Mouse (Mus musculus) limb, embryonic 13.5 days (tissue): ENCODE measurements around the gene Cstf2t. TPM values are rescaled to one million over a fixed set of nuclear protein-coding genes. Genes with fewer than 3 reads are reported as not detected.
A peak's percentile ranks its signal among the peaks of the same experiment; 100 is the strongest.

Source experiments
- ATAC-seq: fragments of 200-750 bp; cut with Nextera tagmentation; 2 replicates; pipeline ENCODE4 v1.8.0; 2017; ENCODE audit warnings: low read depth, moderate number of reproducible peaks, moderate TSS enrichment; ENCODE audit not compliant: low FRiP score
- H3K27ac ChIP-seq: fragments of 300-500 bp; sonication (generic); 2 replicates; pipeline ENCODE4 v1.5.1; 2015; ENCODE audit warnings: inconsistent platforms, mild to moderate bottlenecking, moderate library complexity
- H3K27me3 ChIP-seq: fragments of 300-500 bp; sonication (generic); 2 replicates; pipeline ENCODE4 v1.6.1; 2015; ENCODE audit warnings: mild to moderate bottlenecking, inconsistent platforms
- H3K36me3 ChIP-seq: fragments of 300-500 bp; sonication (generic); 2 replicates; pipeline ENCODE4 v1.6.1; 2015; ENCODE audit warnings: inconsistent platforms, mild to moderate bottlenecking, moderate library complexity
- H3K4me1 ChIP-seq: fragments of 300-500 bp; sonication (generic); 2 replicates; pipeline ENCODE4 v1.6.1; 2015; ENCODE audit warnings: inconsistent platforms
- H3K4me2 ChIP-seq: fragments of 300-500 bp; sonication (generic); replicated peaks from 2 replicates; pipeline ENCODE4 v1.6.1; 2015; ENCODE audit warnings: inconsistent platforms, mild to moderate bottlenecking, moderate library complexity
- H3K4me3 ChIP-seq: fragments of 300-500 bp; sonication (generic); 2 replicates; pipeline ENCODE4 v1.5.1; 2015; ENCODE audit warnings: moderate library complexity, mild to moderate bottlenecking, inconsistent platforms
- H3K9ac ChIP-seq: fragments of 300-500 bp; sonication (generic); 2 replicates; pipeline ENCODE4 v1.6.1; 2015; ENCODE audit warnings: mild to moderate bottlenecking, inconsistent platforms
- H3K9me3 ChIP-seq: fragments of 300-500 bp; sonication (generic); 2 replicates; pipeline ENCODE4 v1.6.1; 2016; ENCODE audit warnings: inconsistent platforms
- WGBS: fragments of 180-500 bp; shearing (Covaris S2); methylation state at CpG from one replicate; pipeline ENCODE4 v1.1.7; 2015; 5-methylcytosine and 5-hydroxymethylcytosine counted together
- polyA plus RNA-seq: library from polyadenylated mRNA; unstranded; fragments of >200 nt; fragmentation: Nextera tagmentation; extraction: Ambion mirVana; gene quantifications from 2 replicates; pipeline ENCODE4 v1.2.1, GENCODE M21; 2015

Gene Cstf2t
- 57.9 and 60.0 TPM in 2 replicates for polyA plus RNA-seq

DNA sequence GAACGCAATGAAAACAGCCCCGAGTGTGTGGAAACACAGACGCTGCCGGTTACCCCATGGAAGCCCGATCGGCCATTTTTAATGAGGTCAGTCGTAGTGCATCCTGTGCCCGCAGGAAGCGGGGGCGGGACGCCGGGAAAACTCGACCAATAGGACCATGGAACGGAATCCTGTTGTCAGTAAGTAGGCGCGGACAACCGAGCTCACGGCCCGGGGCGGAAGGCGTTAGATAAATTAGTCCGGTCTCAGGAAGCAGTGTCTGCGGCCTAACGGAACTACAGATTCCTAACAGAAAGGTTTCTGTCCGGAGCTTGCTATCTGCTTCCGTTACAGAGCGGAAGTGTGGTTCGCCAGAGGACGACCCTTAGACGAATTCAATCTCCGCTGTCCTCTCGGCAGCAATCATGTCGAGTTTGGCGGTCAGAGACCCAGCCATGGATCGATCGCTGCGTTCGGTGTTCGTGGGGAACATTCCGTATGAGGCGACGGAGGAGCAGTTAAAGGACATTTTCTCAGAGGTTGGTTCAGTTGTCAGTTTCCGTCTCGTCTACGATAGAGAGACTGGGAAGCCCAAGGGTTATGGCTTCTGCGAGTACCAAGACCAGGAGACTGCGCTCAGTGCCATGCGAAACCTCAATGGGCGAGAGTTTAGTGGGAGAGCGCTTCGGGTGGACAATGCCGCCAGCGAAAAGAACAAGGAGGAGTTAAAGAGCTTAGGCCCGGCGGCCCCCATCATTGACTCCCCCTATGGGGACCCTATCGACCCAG is at the start of gene Cstf2t:
Gene Cstf2t (plus strand): TSS at position 176 of the 768 bp plus-strand sequence.
- peak within 1 kb of the TSS; percentile 70; the same call in 1 of the 2 replicates for H3K27ac ChIP-seq
- H3K4me3 ChIP-seq: peak within 1 kb of the TSS; percentile 74
- ATAC-seq: peak; percentile 100
- peak within 1 kb of the TSS; percentile 86 for H3K4me2 ChIP-seq
- 2% methylated on average over 56 of the region's 56 CpGs for WGBS
- H3K36me3 ChIP-seq: peaks cover 39% of the 10 kb centered on the region
- H3K4me1 ChIP-seq: peaks cover 14% of the 10 kb centered on the region
- H3K9ac ChIP-seq: peak within 1 kb of the TSS; percentile 80
- peaks cover 18% of the 10 kb centered on the region for H3K9me3 ChIP-seq
- no peaks in the 10 kb centered on the region for H3K27me3 ChIP-seq

DNA sequence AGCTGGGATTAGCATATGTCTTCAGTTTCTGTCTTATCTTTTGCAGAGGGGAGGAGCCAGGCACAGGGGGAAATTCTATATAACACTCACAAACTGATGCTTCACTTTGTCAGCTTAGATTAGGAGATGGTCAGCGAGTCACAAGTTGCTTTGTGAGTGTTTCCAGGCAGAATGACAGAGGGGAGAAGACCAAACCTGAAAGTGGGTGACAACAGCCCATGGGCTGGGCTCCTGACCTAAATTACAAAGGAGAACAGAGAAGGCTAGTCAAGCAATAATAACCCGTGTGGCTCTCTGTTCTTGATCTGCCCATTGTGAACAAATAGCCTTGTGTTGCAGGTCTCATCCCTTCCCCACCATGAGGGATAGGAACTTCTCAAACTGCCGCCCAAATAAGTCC is 43.7 kb upstream of the Cstf2t start:
- no peak overlapping the region for H3K4me3 ChIP-seq
- no peaks in the 10 kb centered on the region for H3K9me3 ChIP-seq
- H3K27me3 ChIP-seq: no peaks in the 10 kb centered on the region
- no peak overlapping the region for H3K4me2 ChIP-seq
- no peak overlapping the region for H3K9ac ChIP-seq
- WGBS: 83% methylated on average over 3 of the region's 3 CpGs
- H3K36me3 ChIP-seq: no peaks in the 10 kb centered on the region
- no peak for ATAC-seq
- no peak overlapping the region for H3K27ac ChIP-seq
- H3K4me1 ChIP-seq: no peaks in the 10 kb centered on the region; the same call in 1 of the 2 replicates

DNA sequence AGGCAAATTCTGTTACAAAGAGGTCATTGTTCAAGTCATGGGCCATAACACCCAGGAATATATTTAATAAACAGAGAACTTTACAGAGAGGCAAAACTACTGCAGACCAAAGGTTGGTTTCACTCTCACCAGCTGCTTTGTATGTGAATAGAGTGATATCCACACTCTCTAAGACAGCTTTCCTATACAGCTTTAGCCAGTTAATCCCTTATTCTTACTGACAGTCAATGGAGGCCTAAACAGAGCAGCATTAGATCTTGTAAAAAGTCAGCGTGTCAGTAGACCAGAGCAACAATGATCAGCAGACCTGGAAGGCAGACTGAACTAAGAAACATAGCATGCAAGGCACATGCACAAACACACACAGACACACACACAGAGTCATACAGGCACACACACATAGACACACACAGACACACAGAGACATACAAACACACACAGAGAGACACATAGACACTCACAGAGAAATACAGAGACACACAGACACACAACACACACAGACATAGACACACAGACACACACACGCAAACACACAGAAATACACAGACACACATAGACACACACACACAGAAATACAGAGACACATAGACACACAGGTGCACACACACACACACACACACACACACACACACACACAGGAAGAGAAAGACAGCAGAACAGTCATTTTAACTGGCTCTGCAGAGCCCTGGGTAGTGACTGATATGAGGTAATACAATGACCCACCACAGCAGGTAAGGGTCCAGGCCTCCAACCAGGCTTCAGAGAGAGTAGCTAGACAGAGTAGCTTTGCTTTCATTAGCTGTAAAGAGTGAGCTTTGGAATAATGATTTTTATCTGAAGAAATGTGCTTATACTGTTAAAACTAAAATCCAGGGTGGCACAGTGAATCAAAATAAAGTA is 41.4 kb upstream of the Cstf2t start:
- H3K27me3 ChIP-seq: no peaks in the 10 kb centered on the region
- ATAC-seq: no peak

DNA sequence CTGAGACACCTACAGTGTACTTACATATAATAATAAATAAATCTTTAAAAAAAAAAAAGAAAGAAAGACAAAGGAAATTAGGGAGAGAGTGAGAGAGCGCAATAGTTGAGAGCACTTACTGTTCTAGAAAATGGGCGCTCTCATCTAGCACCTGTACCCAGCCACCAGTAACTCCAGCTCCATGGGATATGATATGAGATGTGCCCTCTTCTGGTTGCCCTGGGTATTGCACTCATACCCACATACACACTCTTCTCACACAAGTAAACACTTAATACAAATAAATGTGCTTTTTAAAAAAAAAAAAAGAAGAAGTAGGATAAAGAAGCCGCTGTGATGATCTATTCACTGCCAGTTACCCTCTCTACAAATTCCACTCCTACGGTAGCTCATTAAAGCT is 36.0 kb upstream of the Cstf2t start:
- 96% methylated on average over 4 of the region's 4 CpGs for WGBS
- H3K27ac ChIP-seq: no peak overlapping the region
- no peak overlapping the region for H3K9ac ChIP-seq
- no peak for ATAC-seq
- no peaks in the 10 kb centered on the region for H3K27me3 ChIP-seq
- no peak overlapping the region for H3K4me3 ChIP-seq
- H3K9me3 ChIP-seq: no peaks in the 10 kb centered on the region
- H3K36me3 ChIP-seq: no peaks in the 10 kb centered on the region
- H3K4me1 ChIP-seq: no peaks in the 10 kb centered on the region; the same call in 1 of the 2 replicates
- no peak overlapping the region for H3K4me2 ChIP-seq

More for the DNA sequence above, 41.4 kb upstream of the Cstf2t start:
- no peak overlapping the region for H3K4me2 ChIP-seq
- H3K9me3 ChIP-seq: no peaks in the 10 kb centered on the region
- H3K36me3 ChIP-seq: no peaks in the 10 kb centered on the region
- no peak overlapping the region for H3K27ac ChIP-seq
- no peak overlapping the region for H3K4me3 ChIP-seq
- 88% methylated on average over 2 of the region's 2 CpGs for WGBS
- H3K9ac ChIP-seq: no peak overlapping the region
- no peaks in the 10 kb centered on the region; the same call in 1 of the 2 replicates for H3K4me1 ChIP-seq

DNA sequence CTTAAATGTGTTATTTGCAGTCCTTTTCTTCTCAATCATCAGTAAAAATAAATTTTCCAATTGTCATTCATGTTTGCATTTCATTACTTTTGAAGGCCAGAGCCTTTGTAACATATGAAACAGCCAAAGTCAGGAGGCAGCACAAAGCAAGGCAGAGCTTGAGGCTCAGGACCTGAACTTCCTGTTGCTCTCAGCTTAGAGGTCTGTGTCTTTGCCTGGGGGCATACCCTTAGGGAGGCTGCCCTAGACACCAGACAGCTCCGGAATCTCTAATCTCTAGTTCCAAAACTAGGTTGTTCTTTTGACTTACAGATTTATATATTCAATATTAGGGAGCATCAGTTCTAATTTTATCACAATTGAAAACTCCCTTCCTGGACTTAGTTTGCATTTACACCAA is 17.9 kb upstream of the Cstf2t start:
- no peak overlapping the region for H3K4me3 ChIP-seq
- H3K4me2 ChIP-seq: no peak overlapping the region
- 76% methylated on average over 1 of the region's 1 CpGs for WGBS
- H3K27me3 ChIP-seq: no peaks in the 10 kb centered on the region
- no peak for ATAC-seq
- no peak overlapping the region for H3K27ac ChIP-seq
- H3K9ac ChIP-seq: no peak overlapping the region
- H3K36me3 ChIP-seq: no peaks in the 10 kb centered on the region
- no peaks in the 10 kb centered on the region for H3K9me3 ChIP-seq
- no peaks in the 10 kb centered on the region for H3K4me1 ChIP-seq

DNA sequence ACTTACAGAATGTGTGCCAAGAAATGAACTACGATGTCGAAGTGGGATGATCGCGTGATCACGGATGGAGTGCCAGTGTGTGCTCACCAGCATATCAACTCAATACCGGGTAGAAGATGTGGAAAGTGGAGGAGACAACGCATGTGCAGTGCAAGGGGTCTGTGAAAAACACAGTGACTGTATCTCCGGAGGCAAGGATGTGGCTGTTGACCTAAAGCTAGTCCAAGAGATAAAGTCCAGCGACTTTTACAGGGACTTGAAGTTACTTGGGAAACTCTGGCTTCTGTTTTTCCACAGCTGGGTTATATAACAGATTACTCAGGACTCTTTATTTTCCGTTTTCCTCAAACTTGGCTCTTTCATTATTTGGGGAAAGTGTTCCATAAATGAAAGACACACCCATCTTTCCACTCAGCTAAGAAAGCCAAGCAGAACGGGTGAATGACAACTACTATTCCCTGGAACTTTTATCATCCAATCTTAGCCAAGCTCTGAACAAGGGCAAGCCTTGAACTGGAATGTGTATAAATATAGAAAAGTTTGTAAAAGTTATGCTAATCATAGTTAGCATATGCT is 17.3 kb upstream of the Cstf2t start:
- Histone ChIP-seq H3K27ac (no peak overlapping the region), H3K4me3 (no peak overlapping the region), H3K27me3 (no peaks in the 10 kb centered on the region), H3K4me2 (no peak overlapping the region), H3K4me1 (no peaks in the 10 kb centered on the region), H3K9ac (no peak overlapping the region), H3K9me3 (no peaks in the 10 kb centered on the region), H3K36me3 (no peaks in the 10 kb centered on the region)
- 81% methylated on average over 11 of the region's 11 CpGs for WGBS
- no peak for ATAC-seq

DNA sequence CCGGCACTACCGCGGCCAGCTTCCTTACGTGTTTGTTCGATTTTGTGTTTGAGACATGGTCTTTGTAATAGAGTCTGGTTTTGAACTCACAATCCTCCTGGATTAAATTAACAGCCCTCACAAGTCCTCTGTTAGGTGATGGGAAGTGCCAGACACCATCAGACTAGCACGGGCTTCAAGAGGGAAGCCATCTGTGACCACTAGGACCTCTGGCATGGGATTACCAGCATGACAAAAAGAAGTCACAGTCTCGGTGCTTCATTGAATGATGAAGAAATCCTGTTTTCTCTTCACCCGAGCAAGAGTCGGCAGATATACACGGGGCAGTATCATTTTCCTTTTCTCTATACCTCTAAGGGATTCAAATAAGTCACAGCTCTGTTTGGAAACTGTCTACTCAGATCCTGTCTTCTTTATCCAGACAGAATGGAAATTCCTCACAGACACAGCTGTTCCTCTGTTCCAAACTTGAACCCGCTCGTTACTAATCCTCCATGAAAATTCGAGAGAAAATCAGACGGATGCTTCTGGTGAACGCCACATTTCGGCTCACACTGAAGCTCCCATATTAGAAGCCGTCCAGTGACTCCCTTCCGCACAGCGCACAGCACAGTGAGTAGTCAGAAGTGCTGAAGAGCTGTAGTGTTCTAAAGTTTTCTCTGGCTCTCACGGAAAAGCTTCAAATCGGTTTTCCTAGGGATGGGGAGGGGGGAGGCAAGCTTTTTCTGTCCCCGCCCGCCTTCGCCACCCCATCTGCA is 8.5 kb upstream of the Cstf2t start:
- Histone ChIP-seq H3K4me1 (peaks cover 8% of the 10 kb centered on the region; the same call in 1 of the 2 replicates), H3K27me3 (no peaks in the 10 kb centered on the region), H3K27ac (no peak overlapping the region), H3K36me3 (no peaks in the 10 kb centered on the region), H3K9ac (no peak overlapping the region), H3K4me3 (0 out of 2 replicates have a peak overlapping the region, but pooled peaks have one; percentile 14), H3K4me2 (peak overlapping the region; percentile 40), H3K9me3 (no peaks in the 10 kb centered on the region)
- peak; percentile 71 for ATAC-seq
- WGBS: 52% methylated on average over 24 of the region's 24 CpGs

DNA sequence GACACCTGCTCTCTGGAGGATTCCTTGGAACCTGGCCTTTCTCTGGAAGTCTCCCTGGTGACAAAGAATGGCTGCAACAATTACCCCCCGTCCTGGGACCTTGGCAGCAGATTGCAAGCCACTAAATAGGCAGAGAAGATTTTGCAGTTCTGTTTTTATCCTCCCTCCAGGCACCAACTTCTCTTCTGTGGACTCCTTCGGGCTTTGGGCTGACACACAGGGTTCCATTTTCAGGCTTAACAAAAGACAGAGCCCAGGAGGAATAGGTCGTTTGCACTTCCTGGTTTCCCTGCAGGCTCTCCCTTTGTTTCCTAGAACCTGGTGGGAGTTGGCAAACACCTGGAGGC is 7.9 kb upstream of the Cstf2t start:
- ATAC-seq: no peak
- Histone ChIP-seq H3K27ac (no peak overlapping the region), H3K36me3 (no peaks in the 10 kb centered on the region), H3K9me3 (no peaks in the 10 kb centered on the region), H3K27me3 (no peaks in the 10 kb centered on the region), H3K4me2 (peak overlapping the region; percentile 40), H3K4me1 (peaks cover 8% of the 10 kb centered on the region; the same call in 1 of the 2 replicates), H3K4me3 (0 out of 2 replicates have a peak overlapping the region, but pooled peaks have one; percentile 14), H3K9ac (no peak overlapping the region)
- WGBS: 15% methylated on average over 3 of the region's 3 CpGs

DNA sequence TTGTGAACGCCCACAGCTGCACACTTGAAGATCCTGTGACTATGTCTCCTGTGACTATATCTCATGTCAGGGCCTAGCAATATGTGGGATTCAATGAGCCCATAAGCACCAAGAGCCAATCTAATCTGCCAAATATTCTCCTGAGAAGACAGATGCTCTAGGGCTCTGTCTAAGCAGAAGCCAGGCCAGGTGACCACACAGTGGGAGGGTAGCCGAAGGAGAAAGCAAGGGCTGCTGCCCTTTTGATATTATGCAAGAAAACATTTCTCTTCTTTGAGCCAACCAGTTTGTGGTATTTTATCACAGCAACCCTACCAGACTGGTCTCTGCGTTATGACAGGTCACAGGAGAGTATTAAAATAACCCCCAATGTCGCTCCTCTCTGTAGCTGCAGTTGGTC is 6.5 kb upstream of the Cstf2t start:
- no peaks in the 10 kb centered on the region for H3K9me3 ChIP-seq
- H3K4me3 ChIP-seq: no peak overlapping the region
- no peak overlapping the region for H3K4me2 ChIP-seq
- H3K27ac ChIP-seq: no peak overlapping the region
- WGBS: 83% methylated on average over 4 of the region's 4 CpGs
- no peak for ATAC-seq
- no peaks in the 10 kb centered on the region for H3K36me3 ChIP-seq
- H3K9ac ChIP-seq: no peak overlapping the region
- peaks cover 8% of the 10 kb centered on the region; the same call in 1 of the 2 replicates for H3K4me1 ChIP-seq
- no peaks in the 10 kb centered on the region for H3K27me3 ChIP-seq

DNA sequence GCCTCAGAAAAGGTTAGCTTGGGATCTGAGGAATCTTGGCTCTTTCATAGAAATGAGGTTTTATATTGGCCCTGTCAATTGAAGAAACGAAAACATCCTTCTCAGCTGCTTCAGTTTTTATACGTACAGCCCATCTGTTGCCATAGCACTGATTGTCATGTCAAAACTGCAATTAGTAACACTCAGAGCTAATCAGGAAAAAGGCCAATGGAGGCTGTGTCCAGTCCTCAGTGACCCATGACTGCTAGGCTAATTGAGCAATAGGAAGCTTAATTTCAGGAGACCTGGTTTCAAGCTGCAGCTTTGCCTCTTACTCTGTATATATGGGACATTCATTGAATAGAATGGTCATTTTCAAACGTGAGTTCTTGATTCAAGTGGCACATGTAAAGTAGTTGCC is 4.4 kb upstream of the Cstf2t start:
- peaks cover 8% of the 10 kb centered on the region; the same call in 1 of the 2 replicates for H3K4me1 ChIP-seq

DNA sequence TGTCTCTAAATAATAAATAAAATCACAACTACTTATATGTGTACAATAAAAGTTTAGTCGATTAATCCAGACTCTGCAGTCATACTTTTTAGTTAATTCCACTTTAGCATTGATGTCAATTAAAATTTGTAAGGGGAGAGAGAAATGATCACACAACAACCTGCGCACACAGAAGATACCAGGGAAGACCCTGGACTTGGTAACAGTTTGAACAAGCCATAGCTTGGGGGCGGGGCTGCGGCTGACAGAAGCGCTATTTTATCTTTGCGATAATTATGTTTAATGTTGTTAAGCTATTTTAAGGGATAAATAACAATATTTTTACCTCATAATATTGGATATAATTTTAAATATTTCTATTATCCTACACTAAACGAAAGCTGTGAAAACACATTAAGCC is 411 bp upstream of the Cstf2t start:
- no peaks in the 10 kb centered on the region for H3K27me3 ChIP-seq
- peak overlapping the region; percentile 86 for H3K4me2 ChIP-seq
- peaks cover 18% of the 10 kb centered on the region for H3K9me3 ChIP-seq
- WGBS: 19% methylated on average over 7 of the region's 7 CpGs
- no peak overlapping the region for H3K27ac ChIP-seq
- peaks cover 35% of the 10 kb centered on the region for H3K36me3 ChIP-seq
- peak; percentile 20; the same call in 1 of the 2 replicates for ATAC-seq
- peaks cover 14% of the 10 kb centered on the region for H3K4me1 ChIP-seq
- H3K9ac ChIP-seq: 0 out of 2 replicates have a peak overlapping the region, but pooled peaks have one; percentile 8
- H3K4me3 ChIP-seq: peak overlapping the region; percentile 74

More for the DNA sequence above, 4.4 kb upstream of the Cstf2t start:
- Histone ChIP-seq H3K4me3 (no peak overlapping the region), H3K4me2 (no peak overlapping the region), H3K9ac (no peak overlapping the region), H3K36me3 (no peaks in the 10 kb centered on the region), H3K27me3 (no peaks in the 10 kb centered on the region), H3K9me3 (no peaks in the 10 kb centered on the region), H3K27ac (no peak overlapping the region)
- ATAC-seq: no peak
- WGBS: 71% methylated on average over 3 of the region's 3 CpGs
